Mouse (Mus musculus): ENCODE measurements at regions not wholly inside any gene's neighbourhood (a gene's known extent, or its start where the extent isn't known, plus 50 kb on each side); places are given as distances from the start of the nearest gene placed in this dataset.

DNA sequence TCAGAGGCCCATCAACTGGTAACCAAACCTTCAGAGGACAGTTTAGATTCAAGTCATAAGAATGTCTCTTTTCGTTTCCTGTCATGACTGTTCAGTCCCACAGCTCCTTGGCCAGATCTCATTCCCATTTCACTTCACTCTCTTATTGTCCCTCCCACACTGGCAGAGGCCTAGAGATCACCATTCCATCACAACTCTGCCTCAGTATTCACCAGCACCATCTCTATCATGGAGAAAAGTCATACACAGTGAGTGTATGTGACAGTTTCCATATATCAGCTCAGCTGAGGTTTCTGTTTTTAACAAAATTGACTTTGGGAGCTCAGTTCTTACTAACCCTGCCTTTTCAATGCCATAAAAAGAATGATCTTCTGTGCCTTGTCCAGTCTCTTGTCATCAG is 719.7 kb downstream of the 1700064H15Rik start:
- TF ChIP-seq CTCF (IDR thresholded peaks at IDR 0.05; ENCODE audit: low read depth, low read length) (no peak), POLR2A (IDR thresholded peaks at IDR 0.05; ENCODE audit: borderline replicate concordance, low read depth, low read length) (no peak)

Data from bone marrow macrophage, adult 2 months (primary cell).